Mouse (Mus musculus) spleen, adult 2 months (tissue): Measurements from ENCODE around the gene Gli2. TPM values are rescaled to one million over a fixed set of nuclear protein-coding genes. Genes with fewer than 3 reads are reported as not detected.

Experiments
- DNase-seq, 2 experiments: peaks; one replicate each; pipeline versions ENCODE4 v3.0.0 to v3.0.0-alpha.2; 2012 to 2021; ENCODE audit warnings: low spot score in 2 of 2, low read depth in 1 of 2
- H3K27ac ChIP-seq: fragments of 200-500 bp; 2 replicates; pipeline ENCODE4 v1.5.1; 2012; ENCODE audit warnings: low read length, inconsistent platforms; ENCODE audit not compliant: insufficient read depth
- H3K27me3 ChIP-seq: fragments of 200-500 bp; 2 replicates; pipeline ENCODE4 v1.6.1; 2012; ENCODE audit warnings: mild to moderate bottlenecking, moderate library complexity, low read length, inconsistent platforms; ENCODE audit not compliant: control insufficient read depth, insufficient read depth
- H3K36me3 ChIP-seq: fragments of 200-500 bp; 2 replicates; pipeline ENCODE4 v1.6.1; 2012; ENCODE audit warnings: mild to moderate bottlenecking, low read length, inconsistent platforms; ENCODE audit not compliant: control insufficient read depth, insufficient read depth
- H3K4me1 ChIP-seq: fragments of 200-500 bp; 2 replicates; pipeline ENCODE4 v1.6.1; 2011; ENCODE audit warnings: inconsistent platforms; ENCODE audit not compliant: control insufficient read depth, insufficient read depth, insufficient read length
- H3K4me3 ChIP-seq: fragments of 200-500 bp; 2 replicates; pipeline ENCODE4 v1.5.1; 2011; ENCODE audit warnings: mild to moderate bottlenecking, inconsistent platforms; ENCODE audit not compliant: insufficient read depth, insufficient read length; ENCODE audit errors: extremely low read depth
- CTCF ChIP-seq: fragments of 200-500 bp; IDR thresholded peaks from 2 replicates; pipeline ENCODE4 v1.5.1; 2011; ENCODE audit warnings: mild to moderate bottlenecking, inconsistent platforms; ENCODE audit not compliant: insufficient read depth, insufficient read length, insufficient replicate concordance; ENCODE audit errors: extremely low read depth
- POLR2A ChIP-seq: fragments of 200-500 bp; IDR thresholded peaks from 2 replicates; pipeline ENCODE4 v1.6.1; 2011; ENCODE audit warnings: low read depth, low read length, inconsistent platforms
- WGBS: fragments of 180-500 bp; shearing (Covaris S2); methylation state at CpG from one replicate; pipeline ENCODE4 v1.1.7; 2018; 5-methylcytosine and 5-hydroxymethylcytosine counted together
- polyA plus RNA-seq: library from polyadenylated mRNA; depleted of rRNA; stranded (reverse); fragments of >200 nt; gene quantifications from 2 replicates; pipeline ENCODE4 v1.2.3, GENCODE M21; 2012

Gene Gli2
- polyA plus RNA-seq, 1 experiment = 1.2 TPM

DNA sequence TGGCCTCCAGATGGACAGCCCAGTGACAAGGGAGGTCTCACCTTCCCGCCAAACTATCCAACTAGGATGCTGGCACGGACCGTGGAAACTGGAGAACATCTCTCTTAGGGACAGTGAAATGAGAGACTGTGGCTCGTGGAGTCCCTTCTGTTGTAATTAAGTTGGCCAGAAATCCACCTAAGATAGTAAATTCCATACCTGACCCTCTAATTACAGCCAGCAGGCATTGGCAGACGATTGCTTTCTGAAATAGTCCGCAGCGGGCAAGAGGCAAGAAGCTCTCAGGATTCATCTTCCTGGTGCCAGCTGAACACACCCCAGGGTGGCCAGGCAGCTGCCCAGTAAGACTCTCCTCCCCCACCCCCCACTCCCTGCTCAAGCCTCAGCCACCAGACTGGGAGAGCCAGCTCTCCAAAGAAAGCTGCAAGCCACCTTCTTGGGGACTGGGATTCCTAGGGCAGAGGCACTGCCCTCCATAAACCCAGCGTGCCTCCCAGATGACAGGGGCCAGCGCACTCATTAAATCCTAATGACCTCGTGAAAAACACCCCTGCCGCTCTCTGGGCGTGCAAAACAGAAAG, 51.9 kb downstream of the Gli2 start:
- Histone ChIP-seq H3K4me1 (no peaks in the 10 kb centered on the region), H3K36me3 (no peaks in the 10 kb centered on the region), H3K4me3 (no peak overlapping the region), H3K27ac (no peak overlapping the region), H3K27me3 (no peaks in the 10 kb centered on the region)
- no peak for DNase-seq
- TF ChIP-seq POLR2A (no peak), CTCF (no peak)
- 85% methylated on average over 12 of the region's 12 CpGs for WGBS

DNA sequence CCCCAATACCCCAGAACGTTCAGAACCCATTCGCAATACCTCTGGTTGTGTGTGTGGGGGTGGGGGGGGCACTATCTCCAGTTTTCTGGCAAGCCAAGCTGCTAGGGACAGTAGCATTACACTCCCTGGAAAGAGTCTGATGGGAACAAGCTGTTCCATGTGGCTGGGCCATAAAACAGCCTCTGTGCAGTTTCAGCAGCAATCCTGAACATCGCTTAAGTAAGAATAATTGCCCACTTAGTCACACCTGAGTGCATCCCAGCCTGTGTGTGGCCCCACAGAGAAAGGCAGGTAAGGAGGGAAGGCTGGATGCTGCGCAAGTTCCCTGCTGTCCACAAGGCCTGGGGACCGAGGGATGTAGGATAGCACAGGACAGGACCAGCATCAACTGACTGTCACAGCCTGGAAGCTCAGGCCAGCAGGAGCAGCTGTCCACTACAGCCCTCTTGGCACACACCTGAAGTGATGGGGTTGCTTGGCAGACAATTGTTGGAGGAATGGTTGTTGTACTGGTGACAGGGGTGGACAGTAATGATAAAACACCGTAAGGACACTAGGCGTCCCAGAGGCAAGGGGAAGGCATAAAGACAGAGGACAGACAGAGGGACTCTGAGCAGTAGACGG, 58.8 kb downstream of the Gli2 start:
- Histone ChIP-seq H3K27me3 (no peaks in the 10 kb centered on the region), H3K4me1 (no peaks in the 10 kb centered on the region), H3K4me3 (no peak overlapping the region), H3K27ac (no peak overlapping the region), H3K36me3 (no peaks in the 10 kb centered on the region)
- no peak for DNase-seq
- WGBS = 94% methylated on average over 8 of the region's 8 CpGs
- TF ChIP-seq POLR2A (no peak), CTCF (no peak)

DNA sequence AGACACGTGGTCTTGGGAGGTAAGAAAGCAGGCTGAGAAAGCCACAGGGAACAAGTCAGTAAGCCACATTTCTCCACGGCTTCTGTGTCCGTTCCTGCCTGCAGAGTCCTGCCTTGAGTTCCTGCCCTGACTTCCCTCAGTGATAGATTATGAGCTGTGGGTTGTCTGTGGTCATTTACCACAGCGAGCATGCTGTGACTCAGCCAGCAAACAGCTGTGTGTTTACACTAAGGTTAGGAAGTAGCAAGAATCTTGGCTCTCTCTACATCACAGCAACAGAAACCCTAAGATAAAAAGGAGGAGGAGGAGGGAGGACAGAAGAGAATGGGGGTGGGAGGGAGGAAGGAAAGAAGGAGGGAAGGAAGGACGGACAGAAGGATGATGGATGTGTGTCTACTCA, 59.6 kb downstream of the Gli2 start:
- Histone ChIP-seq H3K4me3 (no peak overlapping the region), H3K4me1 (no peaks in the 10 kb centered on the region), H3K27me3 (no peaks in the 10 kb centered on the region), H3K27ac (no peak overlapping the region), H3K36me3 (no peaks in the 10 kb centered on the region)
- 43% methylated on average over 5 of the region's 5 CpGs for WGBS
- no peak for DNase-seq
- TF ChIP-seq CTCF (no peak), POLR2A (no peak)

DNA sequence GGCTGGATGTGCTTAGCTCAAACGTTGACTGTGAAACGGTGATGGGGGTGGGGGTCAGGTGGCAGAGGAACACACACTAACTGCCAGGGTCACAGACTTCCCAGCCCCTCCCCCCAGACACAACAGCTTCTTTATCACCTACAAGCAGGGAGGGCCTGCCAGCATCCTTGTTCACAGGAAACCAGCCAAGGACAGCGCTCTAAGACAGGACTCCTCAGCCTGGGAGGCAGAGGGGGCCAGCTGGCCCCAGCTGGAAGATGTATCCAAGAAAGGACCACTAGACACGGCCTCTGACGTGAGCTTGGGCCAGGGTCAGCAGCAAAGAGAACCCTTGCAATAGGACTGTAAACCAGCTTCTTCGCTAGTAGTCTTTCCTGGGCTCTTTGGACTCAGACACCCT, 65.1 kb downstream of the Gli2 start:
- no peak for DNase-seq
- no peak for TF ChIP-seq POLR2A
- TF ChIP-seq CTCF = no peak
- no peaks in the 10 kb centered on the region for H3K4me1 ChIP-seq
- H3K4me3 ChIP-seq = no peak overlapping the region
- WGBS = 79% methylated on average over 6 of the region's 6 CpGs
- H3K27ac ChIP-seq = no peak overlapping the region
- no peaks in the 10 kb centered on the region for H3K27me3 ChIP-seq
- no peaks in the 10 kb centered on the region for H3K36me3 ChIP-seq

DNA sequence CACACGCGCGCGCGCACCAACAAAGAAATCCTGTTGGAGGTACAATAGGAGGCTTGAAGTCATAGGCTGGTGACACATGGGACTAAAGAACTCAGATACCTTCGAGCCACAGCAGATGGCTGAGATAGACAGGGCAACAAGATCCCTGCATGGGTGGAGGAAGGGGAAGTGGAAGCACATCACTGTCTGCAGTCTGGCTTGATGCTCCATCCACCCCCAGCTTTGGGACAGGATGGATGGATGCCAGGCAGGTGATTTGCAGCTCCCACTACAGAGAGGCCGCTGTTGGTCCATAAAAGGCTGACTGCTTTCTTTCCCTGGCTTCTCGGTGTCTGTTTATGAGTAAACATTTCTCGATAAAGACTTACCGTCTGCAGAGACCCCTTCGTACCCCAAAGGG, 65.9 kb downstream of the Gli2 start:
- H3K27me3 ChIP-seq = no peaks in the 10 kb centered on the region
- WGBS = 92% methylated on average over 11 of the region's 11 CpGs
- no peak for TF ChIP-seq POLR2A
- TF ChIP-seq CTCF = no peak
- H3K4me3 ChIP-seq = no peak overlapping the region
- no peaks in the 10 kb centered on the region for H3K4me1 ChIP-seq
- no peaks in the 10 kb centered on the region for H3K36me3 ChIP-seq
- no peak for DNase-seq
- H3K27ac ChIP-seq = no peak overlapping the region

DNA sequence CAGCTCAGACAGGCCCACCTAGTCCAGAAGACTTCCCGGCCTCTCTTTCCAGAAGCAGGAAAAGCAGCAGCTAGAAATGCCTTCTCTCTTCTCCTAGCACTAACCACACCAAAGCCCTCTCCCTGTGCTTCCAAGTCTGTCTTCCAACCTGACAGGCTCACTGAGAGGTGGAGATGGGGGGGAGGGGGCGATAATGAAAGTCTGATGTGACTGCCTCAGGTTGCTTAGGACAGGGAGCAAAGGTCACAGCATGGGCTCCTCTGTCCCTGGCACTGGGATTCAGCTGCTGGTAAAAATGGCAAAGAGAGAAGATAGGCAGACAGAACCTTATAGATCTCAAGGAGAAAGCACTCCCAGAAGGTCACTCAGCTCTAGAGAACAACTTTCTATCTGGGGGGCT, 70.0 kb downstream of the Gli2 start:
- H3K27me3 ChIP-seq = no peaks in the 10 kb centered on the region
- no peak for DNase-seq

DNA sequence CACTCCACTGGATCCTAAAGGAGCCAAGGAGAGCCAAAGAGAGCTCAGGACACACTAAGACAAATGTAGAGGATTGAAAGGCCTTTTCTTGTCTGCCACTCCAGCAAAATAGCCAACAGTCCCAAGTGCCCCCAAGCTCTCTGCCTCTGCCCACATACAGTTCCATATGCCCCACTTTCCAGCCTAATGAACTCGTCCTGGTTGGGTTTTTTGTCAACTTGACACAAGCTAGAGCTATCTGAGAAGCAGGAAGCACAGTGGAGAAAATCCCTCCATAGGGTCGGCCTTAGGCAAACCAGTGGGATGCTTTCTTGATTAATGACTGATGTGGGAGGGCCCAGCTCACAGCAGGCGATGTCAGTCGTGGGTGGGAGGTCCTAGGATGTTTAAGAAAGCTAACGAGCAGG, 70.6 kb downstream of the Gli2 start:
- TF ChIP-seq POLR2A = no peak
- no peak for TF ChIP-seq CTCF
- Histone ChIP-seq H3K4me3 (no peak overlapping the region), H3K27ac (no peak overlapping the region), H3K27me3 (no peaks in the 10 kb centered on the region), H3K36me3 (no peaks in the 10 kb centered on the region), H3K4me1 (no peaks in the 10 kb centered on the region)
- DNase-seq = no peak
- 53% methylated on average over 5 of the region's 5 CpGs for WGBS

More for the DNA sequence above, 70.0 kb downstream of the Gli2 start:
- Histone ChIP-seq H3K36me3 (no peaks in the 10 kb centered on the region), H3K4me1 (no peaks in the 10 kb centered on the region), H3K4me3 (no peak overlapping the region), H3K27ac (no peak overlapping the region)
- TF ChIP-seq CTCF (no peak), POLR2A (no peak)
- WGBS = 88% methylated on average over 2 of the region's 2 CpGs
